Mouse (Mus musculus) forebrain, embryonic 13.5 days (tissue): Measurements from ENCODE around the gene Gnat1. TPM values are rescaled to one million over a fixed set of nuclear protein-coding genes. Genes with fewer than 3 reads are reported as not detected.
A peak's percentile ranks its signal among the peaks of the same experiment; 100 is the strongest.

Source experiments
- ATAC-seq: fragments of 200-750 bp; cut with Nextera tagmentation; 2 replicates; pipeline ENCODE4 v1.8.0; 2017
- H3K27ac ChIP-seq: fragments of 300-500 bp; sonication (generic); 2 replicates; pipeline ENCODE4 v1.5.1; 2015; ENCODE audit warnings: inconsistent platforms, mild to moderate bottlenecking, moderate library complexity
- H3K27me3 ChIP-seq: fragments of 300-500 bp; sonication (generic); 2 replicates; pipeline ENCODE4 v1.6.1; 2015; ENCODE audit warnings: mild to moderate bottlenecking, inconsistent platforms
- H3K36me3 ChIP-seq: fragments of 300-500 bp; sonication (generic); 2 replicates; pipeline ENCODE4 v1.6.1; 2015; ENCODE audit warnings: mild to moderate bottlenecking, inconsistent platforms; ENCODE audit not compliant: poor library complexity, severe bottlenecking
- H3K4me1 ChIP-seq: fragments of 300-500 bp; sonication (generic); 2 replicates; pipeline ENCODE4 v1.6.1; 2015; ENCODE audit warnings: inconsistent platforms
- H3K4me2 ChIP-seq: fragments of 300-500 bp; sonication (generic); 2 replicates; pipeline ENCODE4 v1.6.1; 2015; ENCODE audit warnings: inconsistent platforms, mild to moderate bottlenecking, moderate library complexity
- H3K4me3 ChIP-seq: fragments of 300-500 bp; sonication (generic); 2 replicates; pipeline ENCODE4 v1.5.1; 2015; ENCODE audit warnings: mild to moderate bottlenecking, inconsistent platforms
- H3K9ac ChIP-seq: fragments of 300-500 bp; sonication (generic); 2 replicates; pipeline ENCODE4 v1.6.1; 2015; ENCODE audit warnings: mild to moderate bottlenecking, inconsistent platforms
- H3K9me3 ChIP-seq: fragments of 300-500 bp; sonication (generic); replicated peaks from 2 replicates; pipeline ENCODE4 v1.6.1; 2016; ENCODE audit warnings: inconsistent platforms
- WGBS: fragments of 180-500 bp; shearing (Covaris S2); methylation state at CpG from one replicate; pipeline ENCODE4 v1.1.7; 2015; 5-methylcytosine and 5-hydroxymethylcytosine counted together
- polyA plus RNA-seq: library from polyadenylated mRNA; unstranded; fragments of >200 nt; fragmentation: Nextera tagmentation; extraction: Ambion mirVana; gene quantifications from 2 replicates; pipeline ENCODE4 v1.2.1, GENCODE M21; 2015

Gene Gnat1
- polyA plus RNA-seq, 1 experiment from 2014 or later: 1.3 TPM

DNA sequence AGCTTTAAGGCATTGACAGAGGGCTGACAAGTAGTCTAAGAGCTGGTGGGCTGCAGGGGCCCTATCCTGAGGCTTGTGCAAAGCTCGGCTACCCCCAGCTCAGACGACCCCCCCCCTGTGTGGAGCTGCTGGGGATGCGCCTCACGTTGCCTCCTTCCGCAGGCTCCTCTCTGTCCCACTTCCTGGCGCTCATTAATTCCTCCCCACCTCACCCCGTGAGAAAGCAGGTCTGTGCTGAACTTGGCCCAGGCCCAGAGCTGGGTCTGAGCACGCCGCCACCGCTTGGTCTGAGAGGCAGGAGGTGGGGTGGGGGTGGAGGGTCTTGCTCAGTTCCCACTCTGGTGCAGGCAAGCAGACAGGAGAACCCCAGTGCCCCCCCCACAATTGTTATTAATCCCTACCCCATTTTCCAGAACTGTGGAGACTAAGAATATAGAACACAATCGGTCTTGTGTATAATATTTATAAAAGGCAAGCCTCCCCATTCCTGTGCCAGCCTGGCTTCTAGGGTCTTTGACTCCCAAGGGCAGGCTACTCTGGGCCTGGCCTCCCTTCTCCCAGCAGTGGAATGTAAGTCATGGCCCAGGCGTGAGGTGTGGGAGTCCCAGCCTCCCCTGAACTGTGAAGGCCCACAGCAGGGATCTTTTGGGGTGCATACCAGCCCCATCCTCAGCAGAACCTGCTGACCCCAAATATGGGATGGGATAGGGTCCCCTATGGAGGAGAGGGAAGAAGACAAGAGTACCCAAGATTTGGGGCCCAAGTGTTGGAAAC is 28.6 kb downstream of the Gnat1 start:
- H3K4me3 ChIP-seq: no peak overlapping the region
- H3K9ac ChIP-seq: peak overlapping the region; percentile 26
- ATAC-seq: peak; percentile 81
- peaks cover 25% of the 10 kb centered on the region for H3K4me1 ChIP-seq
- no peaks in the 10 kb centered on the region for H3K9me3 ChIP-seq
- no peaks in the 10 kb centered on the region for H3K27me3 ChIP-seq
- H3K27ac ChIP-seq: peak overlapping the region; percentile 75
- 21% methylated on average over 12 of the region's 12 CpGs for whole genome bisulfite sequencing
- no peaks in the 10 kb centered on the region for H3K36me3 ChIP-seq
- H3K4me2 ChIP-seq: peak overlapping the region; percentile 14; the same call in 1 of the 2 replicates

DNA sequence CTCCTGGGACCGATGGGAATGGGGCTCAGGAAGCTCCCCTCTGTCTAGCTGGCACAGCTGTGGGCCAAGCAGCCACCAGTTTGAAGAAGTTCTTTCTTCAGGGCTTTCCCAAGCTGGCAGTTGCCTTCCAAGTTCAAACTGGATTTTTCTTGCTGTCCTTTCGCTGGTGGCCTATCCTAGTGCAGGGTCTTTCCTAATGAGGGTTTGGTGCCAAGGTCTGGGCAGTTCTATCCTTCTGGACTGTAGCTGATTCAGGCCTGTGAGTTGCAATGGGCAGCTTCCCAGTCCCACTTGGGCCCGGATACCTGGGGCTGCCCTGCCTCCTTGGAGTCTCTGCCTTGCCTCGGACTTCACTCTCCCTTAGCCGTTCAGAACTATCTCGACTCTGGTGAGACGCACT is 29.3 kb downstream of the Gnat1 start:
- peak; percentile 19; the same call in 1 of the 2 replicates for ATAC-seq
- Histone ChIP-seq H3K9me3 (no peaks in the 10 kb centered on the region), H3K36me3 (no peaks in the 10 kb centered on the region), H3K27ac (peak overlapping the region; percentile 75), H3K4me1 (peaks cover 29% of the 10 kb centered on the region), H3K9ac (peak overlapping the region; percentile 26; the same call in 1 of the 2 replicates), H3K4me2 (peak overlapping the region; percentile 14; the same call in 1 of the 2 replicates), H3K4me3 (no peak overlapping the region), H3K27me3 (no peaks in the 10 kb centered on the region)
- WGBS: 65% methylated on average over 7 of the region's 7 CpGs

DNA sequence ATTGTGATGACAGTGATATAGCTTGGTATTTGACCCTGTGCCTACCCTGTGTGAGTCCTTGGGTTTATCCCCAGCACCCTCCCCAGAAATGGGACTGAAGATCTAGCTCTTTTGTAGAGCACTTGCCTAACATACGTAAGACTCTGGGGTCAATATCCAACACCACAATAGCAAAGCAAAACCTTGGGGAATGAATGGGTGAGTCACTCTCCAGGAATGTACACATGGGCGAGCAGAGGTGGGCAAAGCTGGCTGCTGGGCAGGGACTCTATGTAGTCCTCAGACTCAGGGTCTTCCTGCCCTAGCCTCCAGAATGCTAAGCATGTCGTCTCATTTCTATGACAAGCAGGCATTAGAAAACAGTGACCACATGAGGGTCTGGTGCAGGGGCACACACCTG is 30.7 kb downstream of the Gnat1 start:
- Histone ChIP-seq H3K27me3 (no peaks in the 10 kb centered on the region), H3K9ac (no peak overlapping the region), H3K9me3 (no peaks in the 10 kb centered on the region), H3K4me1 (peaks cover 39% of the 10 kb centered on the region), H3K4me3 (no peak overlapping the region), H3K4me2 (no peak overlapping the region), H3K27ac (no peak overlapping the region), H3K36me3 (no peaks in the 10 kb centered on the region)
- 60% methylated on average over 3 of the region's 3 CpGs for WGBS
- no peak for ATAC-seq

DNA sequence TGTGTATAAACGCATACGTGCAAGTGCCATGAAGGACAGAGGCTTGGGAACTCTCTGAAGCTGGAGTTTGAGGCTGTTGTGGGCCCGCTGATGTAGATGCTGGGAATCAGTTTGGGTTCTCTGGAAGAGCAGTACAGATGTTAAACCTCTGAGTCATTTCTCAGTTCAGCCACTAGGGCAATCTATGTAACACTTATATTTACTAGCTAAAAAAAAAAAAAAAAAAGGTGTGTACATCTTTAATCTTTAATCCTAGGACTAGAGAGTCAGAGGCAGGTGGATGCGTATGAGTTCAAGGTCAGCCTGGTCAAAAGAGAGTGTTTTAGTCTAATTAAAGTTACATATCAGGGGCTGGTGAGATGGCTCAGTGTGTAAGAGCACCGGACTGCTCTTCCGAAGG is 32.5 kb downstream of the Gnat1 start:
- 83% methylated on average over 6 of the region's 6 CpGs for WGBS
- no peak overlapping the region for H3K9ac ChIP-seq
- H3K9me3 ChIP-seq: no peaks in the 10 kb centered on the region
- no peak overlapping the region for H3K27ac ChIP-seq
- H3K27me3 ChIP-seq: no peaks in the 10 kb centered on the region
- no peak for ATAC-seq
- H3K36me3 ChIP-seq: no peaks in the 10 kb centered on the region
- no peak overlapping the region for H3K4me2 ChIP-seq
- peaks cover 41% of the 10 kb centered on the region for H3K4me1 ChIP-seq
- H3K4me3 ChIP-seq: no peak overlapping the region

DNA sequence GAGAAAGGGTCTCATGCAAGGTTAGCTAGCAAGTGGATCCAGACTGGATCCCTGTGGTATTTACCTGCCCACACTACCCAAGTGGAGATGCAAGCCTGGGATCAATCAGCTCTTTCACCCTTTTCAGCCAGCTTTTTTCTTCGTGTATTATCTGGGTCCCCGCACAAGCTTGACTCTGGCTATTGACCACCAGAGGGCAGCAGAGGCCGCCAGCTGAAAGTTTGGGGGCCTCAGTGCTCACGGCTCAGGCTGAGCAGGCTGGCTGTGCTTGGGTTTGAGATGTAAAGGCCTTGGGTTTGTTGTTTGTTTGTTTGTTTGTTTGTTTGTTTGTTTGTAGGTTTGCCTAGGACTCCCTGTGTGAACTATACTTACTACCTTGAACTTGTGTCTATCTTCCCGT is 33.9 kb downstream of the Gnat1 start:
- 9% methylated on average over 5 of the region's 5 CpGs for WGBS

DNA sequence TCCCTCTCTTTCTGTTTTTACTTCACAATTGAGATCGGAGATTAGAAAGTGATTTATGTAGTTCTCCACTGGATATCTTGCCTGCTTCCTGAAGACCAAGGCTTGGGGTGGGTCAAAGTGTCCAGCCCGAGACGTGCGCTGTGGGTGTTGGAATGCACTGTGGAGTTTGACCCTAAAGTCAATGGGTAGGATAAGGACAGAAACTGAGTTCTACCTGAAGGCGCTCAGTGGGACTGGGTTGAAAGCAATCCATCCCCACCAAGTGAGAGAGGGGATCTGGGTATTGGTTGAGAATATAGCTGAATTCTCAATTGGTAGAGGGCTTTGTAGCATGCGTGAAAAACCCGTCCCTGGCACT is 34.4 kb downstream of the Gnat1 start:
- Histone ChIP-seq H3K27me3 (no peaks in the 10 kb centered on the region), H3K9me3 (no peaks in the 10 kb centered on the region), H3K4me2 (peak overlapping the region; percentile 67; the same call in 1 of the 2 replicates), H3K36me3 (no peaks in the 10 kb centered on the region), H3K9ac (peak overlapping the region; percentile 66; the same call in 1 of the 2 replicates), H3K4me1 (peaks cover 39% of the 10 kb centered on the region), H3K27ac (no peak overlapping the region), H3K4me3 (no peak overlapping the region)
- ATAC-seq: 0 out of 2 replicates have a peak, but pooled peaks have one; percentile 6
- WGBS: 52% methylated on average over 7 of the region's 7 CpGs

More for the DNA sequence above, 33.9 kb downstream of the Gnat1 start:
- no peaks in the 10 kb centered on the region for H3K36me3 ChIP-seq
- H3K9ac ChIP-seq: no peak overlapping the region
- peaks cover 40% of the 10 kb centered on the region for H3K4me1 ChIP-seq
- ATAC-seq: peak; percentile 58
- no peaks in the 10 kb centered on the region for H3K27me3 ChIP-seq
- no peak overlapping the region for H3K4me2 ChIP-seq
- no peaks in the 10 kb centered on the region for H3K9me3 ChIP-seq
- no peak overlapping the region for H3K4me3 ChIP-seq
- H3K27ac ChIP-seq: no peak overlapping the region

DNA sequence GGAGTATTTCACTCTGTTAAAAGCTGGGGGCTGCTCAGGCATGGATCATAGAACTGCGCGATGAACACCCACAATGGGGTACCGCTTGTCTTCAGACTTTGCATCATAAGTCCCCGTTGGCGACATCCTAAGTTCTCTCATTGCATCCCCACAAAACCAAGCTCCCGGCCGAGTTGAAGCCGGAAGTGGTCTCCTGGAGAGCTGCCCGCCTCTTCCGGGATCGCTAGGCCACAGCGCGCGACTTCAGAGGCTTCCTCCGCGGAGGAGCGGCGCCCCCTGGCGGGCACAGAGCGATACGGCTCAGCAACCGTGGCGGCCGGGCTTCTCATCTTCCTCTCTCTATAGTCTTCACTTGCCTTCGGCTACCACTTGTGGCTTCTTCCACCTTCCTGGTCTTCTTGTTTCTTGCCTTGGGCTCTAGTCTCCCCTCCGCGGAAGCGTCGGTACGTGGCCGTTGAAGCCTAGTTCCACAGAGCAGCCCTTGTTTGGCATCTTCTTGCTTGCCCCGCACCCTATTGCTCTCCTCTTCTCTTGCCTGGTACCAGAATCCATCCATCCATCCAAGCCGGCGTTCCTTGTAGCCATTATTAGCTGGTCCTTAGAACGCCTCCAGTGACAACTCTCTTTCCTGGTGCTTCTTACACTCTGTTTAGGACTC is 34.9 kb downstream of the Gnat1 start:
- WGBS: 4% methylated on average over 35 of the region's 35 CpGs
- Histone ChIP-seq H3K9ac (peak overlapping the region; percentile 66), H3K9me3 (no peaks in the 10 kb centered on the region), H3K36me3 (no peaks in the 10 kb centered on the region), H3K4me3 (peak overlapping the region; percentile 37), H3K27ac (0 out of 2 replicates have a peak overlapping the region, but pooled peaks have one; percentile 35), H3K4me2 (peak overlapping the region; percentile 67), H3K27me3 (no peaks in the 10 kb centered on the region), H3K4me1 (peaks cover 37% of the 10 kb centered on the region)
- peak; percentile 73 for ATAC-seq

DNA sequence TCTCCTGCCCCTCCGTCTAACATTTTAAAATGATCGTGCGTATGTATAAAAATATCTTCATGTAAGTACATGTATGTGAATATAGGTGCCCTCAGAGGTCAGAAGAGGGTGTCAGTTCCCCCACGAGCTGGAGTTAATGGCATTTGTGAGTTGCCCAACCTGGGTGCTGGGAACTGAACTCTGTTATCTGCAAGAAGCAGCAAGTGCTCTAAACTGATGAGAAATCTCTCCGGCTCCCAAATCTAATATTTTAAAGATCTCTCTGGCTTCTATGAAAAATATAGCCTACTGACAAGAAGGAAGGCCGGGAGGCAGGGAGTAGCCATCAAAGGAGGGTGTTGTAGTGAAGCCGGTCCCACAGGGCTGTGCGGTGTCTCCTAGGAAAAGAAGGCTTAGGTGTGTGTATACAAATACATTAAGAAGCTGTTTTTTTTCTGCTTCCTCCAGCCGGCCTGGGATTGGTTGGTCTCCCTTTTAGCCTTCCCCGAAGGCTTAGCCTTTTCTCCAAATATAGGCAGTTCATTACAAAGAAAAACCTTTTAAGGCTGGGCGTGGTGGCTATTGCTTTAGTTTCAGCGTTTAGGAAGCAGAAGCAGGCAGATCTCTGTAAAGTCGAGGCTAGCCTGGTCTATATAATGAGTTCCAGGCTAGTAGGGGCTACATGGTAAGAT is 35.8 kb downstream of the Gnat1 start:
- no peak overlapping the region for H3K4me3 ChIP-seq
- peak overlapping the region; percentile 67 for H3K4me2 ChIP-seq
- H3K9me3 ChIP-seq: no peaks in the 10 kb centered on the region
- WGBS: 93% methylated on average over 13 of the region's 13 CpGs
- H3K36me3 ChIP-seq: no peaks in the 10 kb centered on the region
- no peaks in the 10 kb centered on the region for H3K27me3 ChIP-seq
- ATAC-seq: no peak
- no peak overlapping the region for H3K27ac ChIP-seq
- H3K4me1 ChIP-seq: peaks cover 34% of the 10 kb centered on the region
- H3K9ac ChIP-seq: no peak overlapping the region

DNA sequence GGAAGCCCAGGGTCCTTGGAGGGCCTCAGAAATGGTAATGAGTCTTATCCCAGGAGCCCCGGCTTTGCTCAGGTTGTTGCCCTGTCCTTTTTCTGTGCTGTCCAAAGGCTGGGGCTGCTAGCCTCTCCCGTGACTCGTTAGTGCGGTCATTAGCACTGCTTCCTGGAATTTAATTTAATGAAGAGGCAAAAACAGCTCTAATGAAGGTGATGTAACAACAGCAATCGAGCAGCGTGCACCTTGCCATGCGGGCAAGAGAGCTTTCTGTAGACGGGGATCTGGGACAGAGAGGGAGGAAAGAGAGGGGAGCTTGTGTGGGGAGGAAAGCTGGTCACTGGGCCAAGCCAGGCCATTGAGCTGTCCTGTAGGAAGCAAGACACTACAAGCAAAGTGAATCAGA is 37.8 kb downstream of the Gnat1 start:
- Histone ChIP-seq H3K36me3 (no peaks in the 10 kb centered on the region), H3K4me1 (peaks cover 47% of the 10 kb centered on the region), H3K27ac (peak overlapping the region; percentile 49), H3K4me2 (no peak overlapping the region), H3K9me3 (no peaks in the 10 kb centered on the region), H3K27me3 (no peaks in the 10 kb centered on the region), H3K9ac (0 out of 2 replicates have a peak overlapping the region, but pooled peaks have one; percentile 0), H3K4me3 (no peak overlapping the region)
- ATAC-seq: no peak
- 16% methylated on average over 8 of the region's 8 CpGs for WGBS

DNA sequence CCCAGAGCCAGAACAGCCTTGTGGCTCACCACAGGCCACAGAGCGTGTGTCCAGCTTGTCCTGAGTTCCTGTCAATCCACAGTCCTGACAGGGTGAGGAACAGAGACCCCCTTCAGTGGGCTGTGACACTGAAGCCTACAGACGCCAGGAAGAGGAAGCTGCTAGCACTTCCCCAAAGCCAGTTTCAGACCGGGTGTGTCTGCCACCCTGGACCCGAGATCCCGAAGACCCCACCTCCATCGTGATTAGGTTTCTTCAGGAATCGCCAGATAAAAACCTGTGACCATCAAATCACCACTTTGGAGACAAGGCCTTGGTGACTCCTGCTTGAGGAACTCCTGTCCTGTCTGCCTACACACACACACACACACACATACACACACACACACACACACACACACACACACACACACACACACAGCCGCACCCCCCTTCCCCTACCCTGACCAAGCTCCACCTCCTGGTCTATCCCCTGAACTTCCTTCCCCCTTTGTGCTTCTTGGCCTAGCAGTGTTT is 39.2 kb downstream of the Gnat1 start:
- Histone ChIP-seq H3K4me1 (peaks cover 56% of the 10 kb centered on the region), H3K4me2 (no peak overlapping the region), H3K9me3 (no peaks in the 10 kb centered on the region), H3K36me3 (no peaks in the 10 kb centered on the region), H3K27me3 (no peaks in the 10 kb centered on the region), H3K27ac (no peak overlapping the region), H3K9ac (no peak overlapping the region; the same call in 1 of the 2 replicates), H3K4me3 (no peak overlapping the region)
- 38% methylated on average over 8 of the region's 8 CpGs for WGBS
- ATAC-seq: no peak

DNA sequence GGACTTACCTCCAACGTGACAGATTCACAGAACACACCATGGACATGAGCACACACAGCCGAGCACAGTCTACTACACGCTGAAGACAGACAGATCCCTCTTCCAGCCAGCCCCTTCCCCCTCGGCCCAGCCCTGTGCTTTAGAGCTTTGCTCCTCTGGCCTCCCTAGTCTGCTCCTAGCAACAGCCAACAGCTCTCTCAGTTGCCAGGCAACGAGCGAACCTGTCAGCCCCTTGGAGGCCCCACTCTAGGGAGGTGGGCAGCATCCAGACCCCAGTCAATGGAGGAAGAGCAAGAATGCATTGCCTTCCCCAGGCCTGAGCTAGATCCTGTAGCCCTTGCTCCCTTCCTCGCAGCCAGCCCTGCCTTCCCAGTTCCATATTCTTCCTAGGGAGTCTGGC is 42.4 kb downstream of the Gnat1 start:
- peak; percentile 41 for ATAC-seq

More for the DNA sequence above, 42.4 kb downstream of the Gnat1 start:
- Histone ChIP-seq H3K27me3 (no peaks in the 10 kb centered on the region), H3K9ac (peak overlapping the region; percentile 48), H3K4me2 (peak overlapping the region; percentile 31), H3K9me3 (no peaks in the 10 kb centered on the region), H3K36me3 (no peaks in the 10 kb centered on the region), H3K4me1 (peaks cover 68% of the 10 kb centered on the region), H3K27ac (peak overlapping the region; percentile 89), H3K4me3 (no peak overlapping the region; the same call in 1 of the 2 replicates)
- WGBS: 2% methylated on average over 7 of the region's 7 CpGs
